Mouse (Mus musculus) embryonic facial prominence, embryonic 10.5 days (tissue): ENCODE measurements around the gene Trim62. TPM values are rescaled to one million over a fixed set of nuclear protein-coding genes. Genes with fewer than 3 reads are reported as not detected.
A peak's percentile ranks its signal among the peaks of the same experiment; 100 is the strongest.

Source experiments
- DNase-seq: peaks from one replicate; pipeline ENCODE4 v3.0.0-alpha.2; 2017; ENCODE audit warnings: low spot score
- H3K27ac ChIP-seq: fragments of 300-500 bp; sonication (generic); replicated peaks from 2 replicates; pipeline ENCODE4 v1.5.1; 2016; ENCODE audit warnings: mild to moderate bottlenecking
- H3K27me3 ChIP-seq: fragments of 300-500 bp; sonication (generic); replicated peaks from 2 replicates; pipeline ENCODE4 v1.6.1; 2016; ENCODE audit warnings: low read depth, mild to moderate bottlenecking; ENCODE audit not compliant: poor library complexity, severe bottlenecking
- H3K36me3 ChIP-seq: fragments of 300-500 bp; sonication (generic); replicated peaks from 2 replicates; pipeline ENCODE4 v1.6.1; 2016; ENCODE audit warnings: mild to moderate bottlenecking, moderate library complexity
- H3K4me1 ChIP-seq: fragments of 300-500 bp; sonication (generic); 2 replicates; pipeline ENCODE4 v1.6.1; 2016
- H3K4me3 ChIP-seq: fragments of 300-500 bp; sonication (generic); 2 replicates; pipeline ENCODE4 v1.5.1; 2016; ENCODE audit warnings: mild to moderate bottlenecking, moderate library complexity
- H3K9me3 ChIP-seq: fragments of 300-500 bp; sonication (generic); 2 replicates; pipeline ENCODE4 v1.6.1; 2016; ENCODE audit warnings: mild to moderate bottlenecking
- WGBS: fragments of 180-500 bp; shearing (Covaris S2); methylation state at CpG from one replicate; pipeline ENCODE4 v1.1.7; 2016; 5-methylcytosine and 5-hydroxymethylcytosine counted together
- polyA plus RNA-seq: library from polyadenylated mRNA; unstranded; fragments of >200 nt; fragmentation: Nextera tagmentation; extraction: Ambion mirVana; gene quantifications from 2 replicates; pipeline ENCODE4 v1.2.1, GENCODE M21; 2016

Gene Trim62
- polyA plus RNA-seq, result 10.6 and 11.9 TPM in 2 replicates

GRCm38 (mm10) chr4:128883379-128883781 is at the start of gene Trim62:
Gene Trim62, plus strand, starts transcription at chr4:128883580.
- DNase-seq, result peak; percentile 88
- Histone ChIP-seq H3K9me3 (peaks cover 5% of the 10 kb centered on the region; the same call in 1 of the 2 replicates), H3K4me3 (peak within 1 kb of the TSS; percentile 88), H3K36me3 (peaks cover 20% of the 10 kb centered on the region), H3K27me3 (peaks cover 31% of the 10 kb centered on the region), H3K27ac (peak within 1 kb of the TSS; percentile 83), H3K4me1 (peaks cover 72% of the 10 kb centered on the region)
- under 1% methylated on average over 37 of the region's 37 CpGs for WGBS

- Histone ChIP-seq H3K4me1 (peaks cover 42% of the 10 kb centered on the region), H3K27me3 (no peaks in the 10 kb centered on the region), H3K4me3 (no peak overlapping the region), H3K9me3 (no peaks in the 10 kb centered on the region), H3K36me3 (no peaks in the 10 kb centered on the region), H3K27ac (peak overlapping the region; percentile 12; the same call in 1 of the 2 replicates)
- WGBS, result 67% methylated on average over 5 of the region's 5 CpGs
- no peak for DNase-seq
Observed at GRCm38 (mm10) chr4:128838202-128838601, 45.2 kb upstream of the Trim62 start.

GRCm38 (mm10) chr4:128839811-128840738 is 43.3 kb upstream of the Trim62 start:
- peaks cover 50% of the 10 kb centered on the region for H3K4me1 ChIP-seq
- H3K27ac ChIP-seq, result peak overlapping the region; percentile 75
- no peaks in the 10 kb centered on the region for H3K36me3 ChIP-seq
- WGBS, result 24% methylated on average over 16 of the region's 16 CpGs
- no peaks in the 10 kb centered on the region for H3K27me3 ChIP-seq
- peak; percentile 70 for DNase-seq
- H3K9me3 ChIP-seq, result no peaks in the 10 kb centered on the region
- peak overlapping the region; percentile 26; the same call in 1 of the 2 replicates for H3K4me3 ChIP-seq

GRCm38 (mm10) chr4:128841259-128841658 is 42.1 kb upstream of the Trim62 start:
- no peaks in the 10 kb centered on the region for H3K36me3 ChIP-seq
- H3K9me3 ChIP-seq, result no peaks in the 10 kb centered on the region
- H3K4me1 ChIP-seq, result peaks cover 58% of the 10 kb centered on the region
- 69% methylated on average over 8 of the region's 8 CpGs for WGBS
- no peaks in the 10 kb centered on the region for H3K27me3 ChIP-seq
- no peak for DNase-seq
- H3K4me3 ChIP-seq, result no peak overlapping the region
- H3K27ac ChIP-seq, result no peak overlapping the region

GRCm38 (mm10) chr4:128844566-128844965 is 38.8 kb upstream of the Trim62 start:
- H3K36me3 ChIP-seq, result no peaks in the 10 kb centered on the region
- DNase-seq, result no peak
- peak overlapping the region; percentile 49; the same call in 1 of the 2 replicates for H3K27ac ChIP-seq
- H3K4me3 ChIP-seq, result no peak overlapping the region
- H3K27me3 ChIP-seq, result no peaks in the 10 kb centered on the region
- H3K4me1 ChIP-seq, result peaks cover 46% of the 10 kb centered on the region
- no peaks in the 10 kb centered on the region for H3K9me3 ChIP-seq
- 53% methylated on average over 13 of the region's 13 CpGs for WGBS

- Histone ChIP-seq H3K27ac (no peak overlapping the region), H3K4me3 (no peak overlapping the region), H3K4me1 (peaks cover 42% of the 10 kb centered on the region), H3K9me3 (no peaks in the 10 kb centered on the region), H3K36me3 (no peaks in the 10 kb centered on the region), H3K27me3 (no peaks in the 10 kb centered on the region)
- 85% methylated on average over 12 of the region's 12 CpGs for WGBS
- DNase-seq, result no peak
Observed at GRCm38 (mm10) chr4:128845367-128845973, 37.9 kb upstream of the Trim62 start.

GRCm38 (mm10) chr4:128848961-128849360 is 34.4 kb upstream of the Trim62 start:
- no peak for DNase-seq
- Histone ChIP-seq H3K9me3 (no peaks in the 10 kb centered on the region), H3K4me3 (no peak overlapping the region), H3K27ac (no peak overlapping the region), H3K4me1 (peaks cover 30% of the 10 kb centered on the region), H3K36me3 (no peaks in the 10 kb centered on the region), H3K27me3 (no peaks in the 10 kb centered on the region)
- WGBS, result 89% methylated on average over 3 of the region's 3 CpGs

GRCm38 (mm10) chr4:128849686-128850085 is 33.7 kb upstream of the Trim62 start:
- 81% methylated on average over 7 of the region's 7 CpGs for WGBS
- DNase-seq, result no peak
- Histone ChIP-seq H3K4me1 (peaks cover 23% of the 10 kb centered on the region), H3K27me3 (no peaks in the 10 kb centered on the region), H3K36me3 (no peaks in the 10 kb centered on the region), H3K4me3 (no peak overlapping the region), H3K27ac (no peak overlapping the region), H3K9me3 (no peaks in the 10 kb centered on the region)

GRCm38 (mm10) chr4:128852266-128852887 is 31.0 kb upstream of the Trim62 start:
- peaks cover 13% of the 10 kb centered on the region for H3K4me1 ChIP-seq
- 87% methylated on average over 12 of the region's 12 CpGs for WGBS
- no peaks in the 10 kb centered on the region for H3K27me3 ChIP-seq
- H3K9me3 ChIP-seq, result no peaks in the 10 kb centered on the region
- H3K36me3 ChIP-seq, result no peaks in the 10 kb centered on the region
- no peak for DNase-seq
- H3K27ac ChIP-seq, result no peak overlapping the region
- no peak overlapping the region for H3K4me3 ChIP-seq

GRCm38 (mm10) chr4:128853117-128853516 is 30.3 kb upstream of the Trim62 start:
- Histone ChIP-seq H3K9me3 (no peaks in the 10 kb centered on the region), H3K4me1 (peaks cover 18% of the 10 kb centered on the region), H3K4me3 (no peak overlapping the region), H3K27me3 (no peaks in the 10 kb centered on the region), H3K27ac (no peak overlapping the region), H3K36me3 (no peaks in the 10 kb centered on the region)
- DNase-seq, result no peak
- 87% methylated on average over 11 of the region's 11 CpGs for WGBS

GRCm38 (mm10) chr4:128855613-128856040 is 27.8 kb upstream of the Trim62 start:
- 86% methylated on average over 4 of the region's 4 CpGs for WGBS

GRCm38 (mm10) chr4:128857212-128857611 is 26.2 kb upstream of the Trim62 start:
- peaks cover 5% of the 10 kb centered on the region; the same call in 1 of the 2 replicates for H3K9me3 ChIP-seq
- WGBS, result 70% methylated on average over 2 of the region's 2 CpGs
- no peak overlapping the region; the same call in 1 of the 2 replicates for H3K27ac ChIP-seq
- H3K27me3 ChIP-seq, result no peaks in the 10 kb centered on the region
- H3K4me1 ChIP-seq, result peaks cover 15% of the 10 kb centered on the region
- no peak for DNase-seq
- no peak overlapping the region for H3K4me3 ChIP-seq
- no peaks in the 10 kb centered on the region for H3K36me3 ChIP-seq

More at GRCm38 (mm10) chr4:128855613-128856040, 27.8 kb upstream of the Trim62 start:
- H3K9me3 ChIP-seq, result peaks cover 5% of the 10 kb centered on the region; the same call in 1 of the 2 replicates
- DNase-seq, result no peak
- H3K27me3 ChIP-seq, result no peaks in the 10 kb centered on the region
- no peak overlapping the region; the same call in 1 of the 2 replicates for H3K27ac ChIP-seq
- H3K36me3 ChIP-seq, result no peaks in the 10 kb centered on the region
- H3K4me3 ChIP-seq, result no peak overlapping the region
- H3K4me1 ChIP-seq, result peaks cover 13% of the 10 kb centered on the region
